In genomic region chr2:32689420-32689819, GRCm38 (mm10) we compare ENCODE assay signal across 8 mouse cellular contexts. TPM values are rescaled to one million over a fixed set of nuclear protein-coding genes. Genes with fewer than 3 reads are reported as not detected.
A peak's percentile ranks its signal among the peaks of the same experiment; 100 is the strongest.
DNase-seq lines count a peak whose midpoint lies in the region; ATAC-seq and TF ChIP-seq lines count a peak whose summit lies in the region.

No protein-coding gene starts in this region.

- TF ChIP-seq POLR2A in kidney, adult 2 months (IDR thresholded peaks at IDR 0.05; ENCODE audit: low read depth, low read length): no peak

- no peak overlapping the region for H3K4me2 ChIP-seq in midbrain, embryonic 16.5 days (ENCODE audit: low read length)
- H3K4me2 ChIP-seq in limb, embryonic 12.5 days: no peak overlapping the region

- H3K9ac ChIP-seq in midbrain, embryonic 16.5 days (ENCODE audit: low read depth, low read length): no peak overlapping the region
- H3K9ac ChIP-seq in limb, embryonic 12.5 days (replicated peaks): no peak overlapping the region

- no peaks in the 10 kb centered on the region for H3K9me3 ChIP-seq in midbrain, embryonic 10.5 days (replicated peaks)
- no peaks in the 10 kb centered on the region for H3K9me3 ChIP-seq in midbrain, embryonic 16.5 days (replicated peaks; ENCODE audit: control insufficient read depth, low read length, poor library complexity, severe bottlenecking)
- no peaks in the 10 kb centered on the region for H3K9me3 ChIP-seq in limb, embryonic 12.5 days

- 28% methylated on average over 5 of the region's 5 CpGs for WGBS in midbrain, embryonic 10.5 days
- WGBS in midbrain, embryonic 16.5 days: 20% methylated on average over 5 of the region's 5 CpGs
- 23% methylated on average over 5 of the region's 5 CpGs for WGBS in kidney, adult 2 months
- 24% methylated on average over 5 of the region's 5 CpGs for WGBS in limb, embryonic 12.5 days

- peak; percentile 86 for DNase-seq in midbrain, embryonic 10.5 days (ENCODE audit: low spot score)
- peak; percentile 84 for DNase-seq in cerebellum, adult 11 months
- DNase-seq in frontal cortex, postnatal 14 days (ENCODE audit: low spot score in 2 of 2): peak; percentile 79 to 86
- DNase-seq in kidney, adult 2 months: peak; percentile 93
- DNase-seq in ovary, postnatal 10 days (ENCODE audit: low spot score): peak; percentile 78
- peak; percentile 93 for DNase-seq in thymus, postnatal 0 days (ENCODE audit: low spot score)

- ATAC-seq in midbrain, embryonic 16.5 days: no peak
- ATAC-seq in limb, embryonic 12.5 days (ENCODE audit: insufficient number of reproducible peaks, insufficient read depth, low FRiP score, low TSS enrichment, low read depth): no peak

- H3K4me1 ChIP-seq in midbrain, embryonic 10.5 days: peaks cover 37% of the 10 kb centered on the region
- peaks cover 7% of the 10 kb centered on the region for H3K4me1 ChIP-seq in midbrain, embryonic 16.5 days (ENCODE audit: control insufficient read depth, insufficient read depth, low read length)
- peaks cover 14% of the 10 kb centered on the region; the same call in 1 of the 2 replicates for H3K4me1 ChIP-seq in kidney, adult 2 months (ENCODE audit: control insufficient read depth, insufficient read depth, low read length)
- H3K4me1 ChIP-seq in limb, embryonic 12.5 days (replicated peaks): peaks cover 16% of the 10 kb centered on the region

- H3K27ac ChIP-seq in midbrain, embryonic 10.5 days (replicated peaks): no peak overlapping the region
- H3K27ac ChIP-seq in midbrain, embryonic 16.5 days (ENCODE audit: low read length): no peak overlapping the region
- H3K27ac ChIP-seq in kidney, adult 2 months (ENCODE audit: insufficient read depth, low read depth, low read length): no peak overlapping the region
- H3K27ac ChIP-seq in limb, embryonic 12.5 days: 0 out of 2 replicates have a peak overlapping the region, but pooled peaks have one; percentile 56

- TF ChIP-seq CTCF in kidney, adult 2 months (conservative IDR thresholded peaks at IDR 0.05; ENCODE audit: insufficient read depth, insufficient read length, low read depth, low read length): peak; percentile 100; the same call in 1 of the 2 replicates

- H3K36me3 ChIP-seq in midbrain, embryonic 10.5 days: peaks cover 45% of the 10 kb centered on the region
- H3K36me3 ChIP-seq in midbrain, embryonic 16.5 days (ENCODE audit: control insufficient read depth, insufficient read depth, low read length): peaks cover 34% of the 10 kb centered on the region
- H3K36me3 ChIP-seq in kidney, adult 2 months (ENCODE audit: control insufficient read depth, insufficient read depth, low read length): peaks cover 2% of the 10 kb centered on the region; the same call in 1 of the 2 replicates
- H3K36me3 ChIP-seq in limb, embryonic 12.5 days: peaks cover 40% of the 10 kb centered on the region

- no peaks in the 10 kb centered on the region for H3K27me3 ChIP-seq in midbrain, embryonic 10.5 days (ENCODE audit: low read depth, poor library complexity, severe bottlenecking)
- H3K27me3 ChIP-seq in midbrain, embryonic 16.5 days (ENCODE audit: control insufficient read depth, insufficient read depth, low read depth, low read length): no peaks in the 10 kb centered on the region
- H3K27me3 ChIP-seq in kidney, adult 2 months (replicated peaks; ENCODE audit: control insufficient read depth, insufficient read depth, low read length): no peaks in the 10 kb centered on the region
- no peaks in the 10 kb centered on the region for H3K27me3 ChIP-seq in limb, embryonic 12.5 days

- H3K4me3 ChIP-seq in midbrain, embryonic 10.5 days: no peak overlapping the region; the same call in 1 of the 2 replicates
- H3K4me3 ChIP-seq in midbrain, embryonic 16.5 days (ENCODE audit: low read depth, low read length): no peak overlapping the region
- H3K4me3 ChIP-seq in kidney, adult 2 months (ENCODE audit: insufficient read depth, low read depth, low read length): no peak overlapping the region
- H3K4me3 ChIP-seq in limb, embryonic 12.5 days (replicated peaks): no peak overlapping the region

RNA-seq across cellular contexts. Expression of gene Fpgs, which starts 14.5 kb away (rescaled TPM):
- polyA plus RNA-seq in midbrain, embryonic 10.5 days (2016; fragmentation: Nextera tagmentation; extraction: Ambion mirVana): 25.6 and 27.9 TPM in 2 replicates
- 21.1 and 23.5 TPM in 2 replicates for polyA plus RNA-seq in midbrain, embryonic 16.5 days (2015; fragmentation: Nextera tagmentation; extraction: Ambion mirVana)
- polyA plus RNA-seq in kidney, adult 2 months (2012; rRNA removed): 147 and 174 TPM in 2 replicates
- polyA plus RNA-seq in limb, embryonic 12.5 days (2016; fragmentation: Nextera tagmentation; extraction: Ambion mirVana): 31.0 and 32.9 TPM in 2 replicates
- polyA plus RNA-seq in thymus, postnatal 0 days (2015; fragmentation: Nextera tagmentation; extraction: Ambion mirVana): 21.0 and 24.1 TPM in 2 replicates

RNA-seq across cellular contexts. Expression of gene Cdk9, which starts 23.5 kb away (rescaled TPM):
- 119 and 132 TPM in 2 replicates for polyA plus RNA-seq in midbrain, embryonic 10.5 days (2016; fragmentation: Nextera tagmentation; extraction: Ambion mirVana)
- polyA plus RNA-seq in midbrain, embryonic 16.5 days (2015; fragmentation: Nextera tagmentation; extraction: Ambion mirVana): 61.3 and 67.3 TPM in 2 replicates
- 88.3 and 89.2 TPM in 2 replicates for polyA plus RNA-seq in kidney, adult 2 months (2012; rRNA removed)
- polyA plus RNA-seq in limb, embryonic 12.5 days (2016; fragmentation: Nextera tagmentation; extraction: Ambion mirVana): 129 and 136 TPM in 2 replicates
- polyA plus RNA-seq in thymus, postnatal 0 days (2015; fragmentation: Nextera tagmentation; extraction: Ambion mirVana): 125 and 146 TPM in 2 replicates

RNA-seq across cellular contexts. Expression of gene Sh2d3c, which starts 31.4 kb away (rescaled TPM):
- 26.7 and 33.6 TPM in 2 replicates for polyA plus RNA-seq in midbrain, embryonic 10.5 days (2016; fragmentation: Nextera tagmentation; extraction: Ambion mirVana)
- 51.1 and 59.3 TPM in 2 replicates for polyA plus RNA-seq in midbrain, embryonic 16.5 days (2015; fragmentation: Nextera tagmentation; extraction: Ambion mirVana)
- 28.4 and 30.4 TPM in 2 replicates for polyA plus RNA-seq in kidney, adult 2 months (2012; rRNA removed)
- polyA plus RNA-seq in limb, embryonic 12.5 days (2016; fragmentation: Nextera tagmentation; extraction: Ambion mirVana): 17.0 and 17.1 TPM in 2 replicates
- 20.7 and 23.4 TPM in 2 replicates for polyA plus RNA-seq in thymus, postnatal 0 days (2015; fragmentation: Nextera tagmentation; extraction: Ambion mirVana)

RNA-seq across cellular contexts. Expression of gene Eng, which starts 43.0 kb away (rescaled TPM):
- 25.6 and 29.2 TPM in 2 replicates for polyA plus RNA-seq in midbrain, embryonic 10.5 days (2016; fragmentation: Nextera tagmentation; extraction: Ambion mirVana)
- polyA plus RNA-seq in midbrain, embryonic 16.5 days (2015; fragmentation: Nextera tagmentation; extraction: Ambion mirVana): 27.2 and 30.3 TPM in 2 replicates
- 228 and 289 TPM in 2 replicates for polyA plus RNA-seq in kidney, adult 2 months (2012; rRNA removed)
- 24.7 and 25.7 TPM in 2 replicates for polyA plus RNA-seq in limb, embryonic 12.5 days (2016; fragmentation: Nextera tagmentation; extraction: Ambion mirVana)
- polyA plus RNA-seq in thymus, postnatal 0 days (2015; fragmentation: Nextera tagmentation; extraction: Ambion mirVana): 25.9 and 28.5 TPM in 2 replicates

RNA-seq across cellular contexts. Expression of gene 6330409D20Rik, which starts 51.4 kb away (rescaled TPM):
- polyA plus RNA-seq in midbrain, embryonic 10.5 days (2016; fragmentation: Nextera tagmentation; extraction: Ambion mirVana): 0.94 and 2.1 TPM in 2 replicates
- polyA plus RNA-seq in midbrain, embryonic 16.5 days (2015; fragmentation: Nextera tagmentation; extraction: Ambion mirVana): 3.2 and 3.5 TPM in 2 replicates
- polyA plus RNA-seq in kidney, adult 2 months (2012; rRNA removed): not detected in 2 replicates
- not detected in 2 replicates for polyA plus RNA-seq in limb, embryonic 12.5 days (2016; fragmentation: Nextera tagmentation; extraction: Ambion mirVana)
- polyA plus RNA-seq in thymus, postnatal 0 days (2015; fragmentation: Nextera tagmentation; extraction: Ambion mirVana): 0.26 and 0.44 TPM in 2 replicates
